Mouse (Mus musculus) frontal cortex, adult 2 months (tissue): ENCODE data around the gene Olfr1415. TPM values are rescaled to one million over a fixed set of nuclear protein-coding genes. Genes with fewer than 3 reads are reported as not detected.

Experiments
- polyA plus RNA-seq: library from polyadenylated mRNA; depleted of rRNA; stranded (reverse); fragments of >200 nt; gene quantifications from 2 replicates; pipeline ENCODE4 v1.2.3, GENCODE M21; 2012; rRNA removed

Gene Olfr1415
- polyA plus RNA-seq, 1 experiment = not detected

Other genes with a start within 250 kb of the Olfr1415 start
- 167 and 182 TPM in 2 replicates for gene Ndufa10, start 22.2 kb downstream of the Olfr1415 start, polyA plus RNA-seq
- gene Olfr1416, start 11.0 kb downstream of the Olfr1415 start, polyA plus RNA-seq = not detected in 2 replicates
- not detected in 2 replicates for gene Olfr1414, start 22.6 kb upstream of the Olfr1415 start, polyA plus RNA-seq
- not detected in 2 replicates for gene Olfr1413, start 75.2 kb upstream of the Olfr1415 start, polyA plus RNA-seq
- not detected in 2 replicates for gene Olfr1412, start 89.7 kb upstream of the Olfr1415 start, polyA plus RNA-seq
- gene Olfr1411, start 98.3 kb upstream of the Olfr1415 start, polyA plus RNA-seq = not detected in 2 replicates
- gene Olfr1410, start 109.7 kb upstream of the Olfr1415 start, polyA plus RNA-seq = not detected in 2 replicates
- 0.06 and 0.10 TPM in 2 replicates for gene Olfr12, start 121.7 kb upstream of the Olfr1415 start, polyA plus RNA-seq
- gene Cops9, start 145.9 kb upstream of the Olfr1415 start, polyA plus RNA-seq = 329 and 454 TPM in 2 replicates
- 0.23 and 0.28 TPM in 2 replicates for gene Otos, start 152.7 kb upstream of the Olfr1415 start, polyA plus RNA-seq